Mouse (Mus musculus) thymus, postnatal 0 days (tissue): ENCODE results near the gene Cfap97d2. TPM values are rescaled to one million over a fixed set of nuclear protein-coding genes. Genes with fewer than 3 reads are reported as not detected.

Experiments used
- DNase-seq: peaks from one replicate; pipeline ENCODE4 v3.0.0-alpha.2; 2015; ENCODE audit warnings: low spot score
- polyA plus RNA-seq: library from polyadenylated mRNA; unstranded; fragments of >200 nt; fragmentation: Nextera tagmentation; extraction: Ambion mirVana; gene quantifications from 2 replicates; pipeline ENCODE4 v1.2.1, GENCODE M21; 2015

Gene Cfap97d2
- polyA plus RNA-seq, 1 experiment from 2014 or later: not detected

DNA sequence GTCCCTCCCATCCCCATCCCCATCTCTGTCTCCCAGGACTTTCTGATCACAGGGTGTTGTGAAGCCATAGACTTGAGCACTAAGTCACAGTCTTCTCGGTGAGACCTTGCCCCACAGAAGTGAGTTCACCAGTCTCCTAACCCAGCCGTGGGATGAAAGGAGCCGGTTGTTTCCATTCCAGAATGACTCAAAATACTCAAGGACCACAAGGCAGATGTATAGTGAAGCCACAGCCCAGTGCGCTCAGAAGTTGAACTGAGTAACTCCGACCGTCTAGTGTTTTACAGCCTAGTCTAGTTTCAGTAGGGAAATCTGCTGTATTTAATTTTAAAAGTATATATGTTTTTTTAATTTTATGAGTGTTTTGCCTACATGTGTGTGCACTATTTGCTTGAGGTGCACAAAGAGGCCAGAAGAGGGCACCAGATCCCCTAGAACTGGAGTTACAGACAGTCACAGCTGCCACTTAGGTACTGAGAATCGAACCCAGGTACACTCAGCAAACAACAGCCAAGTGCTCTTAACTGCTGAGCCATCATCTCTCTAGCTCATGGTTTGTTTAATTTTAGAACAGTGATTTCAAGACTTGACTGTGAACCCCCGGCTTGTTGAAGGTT, 18.5 kb upstream of the Cfap97d2 start:
- DNase-seq: peak; percentile 17

DNA sequence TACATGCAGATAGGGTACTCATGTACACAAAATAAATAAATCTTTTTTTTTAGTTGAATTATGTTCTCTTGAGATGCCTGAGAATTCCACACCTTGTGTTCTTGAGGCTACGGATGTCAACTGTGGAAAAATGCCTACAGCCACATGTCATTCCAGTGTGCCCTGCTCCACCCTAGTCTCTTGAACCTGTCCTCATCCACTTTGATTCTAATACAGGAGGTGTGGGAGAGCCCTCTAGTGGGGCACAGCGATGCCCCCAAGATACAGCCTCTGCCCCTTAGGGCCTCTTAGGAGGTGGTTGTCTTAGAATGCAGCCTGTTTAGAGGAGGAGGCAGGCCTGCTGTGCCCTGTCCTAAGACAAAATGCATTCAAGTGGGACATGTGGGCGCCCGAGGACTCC, 17.7 kb upstream of the Cfap97d2 start:
- peak; percentile 32 for DNase-seq

DNA sequence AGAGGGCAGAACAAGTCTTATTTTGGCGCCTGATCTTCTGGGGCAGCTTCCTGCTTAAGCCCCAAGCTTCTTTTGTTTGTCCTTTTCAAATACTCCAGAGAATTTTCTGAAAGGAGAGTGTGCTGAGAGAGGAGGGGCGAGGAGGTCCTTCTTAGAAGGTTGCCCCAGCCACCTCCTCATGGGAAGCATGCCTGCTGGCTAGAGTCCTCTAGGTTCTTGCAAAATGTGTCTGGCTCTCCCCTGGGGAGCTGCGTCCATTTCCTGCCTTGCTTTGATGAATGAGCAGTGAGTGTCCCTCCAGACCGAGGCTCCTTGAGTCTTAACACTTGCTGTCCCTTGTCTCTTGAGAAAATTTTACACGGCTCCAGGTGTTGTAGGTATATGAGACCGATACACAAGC, 17.2 kb upstream of the Cfap97d2 start:
- no peak for DNase-seq

DNA sequence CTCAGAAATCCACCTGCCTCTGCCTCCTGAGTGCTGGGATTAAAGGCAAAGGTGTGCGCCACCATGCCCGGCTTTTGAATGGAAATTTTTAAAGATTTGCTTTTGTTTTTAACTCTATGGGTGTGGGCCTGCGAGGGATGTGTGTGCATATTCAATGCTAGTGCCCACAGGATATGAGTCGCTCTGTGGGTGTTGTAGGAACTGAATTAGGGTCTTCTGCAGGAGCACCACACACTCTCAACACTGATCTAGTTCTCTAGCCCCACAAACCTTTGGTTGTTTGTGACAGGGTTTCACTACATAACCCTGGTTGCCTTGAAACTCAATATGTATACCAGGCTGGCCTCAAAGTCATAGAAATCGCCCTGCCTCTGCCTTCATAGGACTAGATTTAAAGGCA, 16.4 kb upstream of the Cfap97d2 start:
- no peak for DNase-seq

GRCm38 (mm10) chr8:13692302-13693066, 13.2 kb upstream of the Cfap97d2 start:
- no peak for DNase-seq

GRCm38 (mm10) chr8:13694735-13695134, 11.0 kb upstream of the Cfap97d2 start:
- DNase-seq: no peak

DNA sequence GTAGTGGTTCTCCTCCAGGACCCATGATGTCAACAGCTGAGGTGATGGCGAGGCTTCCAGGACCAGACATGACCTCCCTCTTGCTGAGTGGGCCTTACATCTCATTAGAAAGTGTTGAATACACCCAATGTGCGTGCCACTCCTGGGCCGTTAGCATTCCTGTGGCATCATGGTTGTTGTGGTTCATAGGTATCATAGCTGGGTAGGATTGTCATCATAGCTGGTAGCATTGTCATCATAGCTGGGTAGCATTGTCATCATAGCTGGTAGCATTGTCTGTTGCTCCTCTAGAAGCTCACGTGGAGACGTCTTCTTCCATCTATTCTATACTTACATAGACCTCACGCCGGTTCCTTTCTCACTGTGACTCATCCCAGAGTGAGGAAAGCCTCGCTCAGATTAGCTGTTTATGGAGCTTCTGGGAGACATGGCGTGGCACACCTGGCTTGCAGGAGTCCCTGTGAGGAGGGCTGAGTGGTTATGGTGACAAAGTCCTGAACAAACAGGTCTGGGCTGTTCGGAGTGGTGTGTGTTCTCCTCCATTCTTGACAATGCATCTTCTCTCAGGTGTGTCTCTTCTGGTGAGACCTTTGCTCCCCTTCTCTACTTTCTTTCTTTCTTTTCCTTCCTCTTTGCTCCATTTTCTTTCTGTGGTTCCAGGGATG, 10.4 kb upstream of the Cfap97d2 start:
- DNase-seq: no peak

GRCm38 (mm10) chr8:13696157-13696556, 9.5 kb upstream of the Cfap97d2 start:
- DNase-seq: no peak

DNA sequence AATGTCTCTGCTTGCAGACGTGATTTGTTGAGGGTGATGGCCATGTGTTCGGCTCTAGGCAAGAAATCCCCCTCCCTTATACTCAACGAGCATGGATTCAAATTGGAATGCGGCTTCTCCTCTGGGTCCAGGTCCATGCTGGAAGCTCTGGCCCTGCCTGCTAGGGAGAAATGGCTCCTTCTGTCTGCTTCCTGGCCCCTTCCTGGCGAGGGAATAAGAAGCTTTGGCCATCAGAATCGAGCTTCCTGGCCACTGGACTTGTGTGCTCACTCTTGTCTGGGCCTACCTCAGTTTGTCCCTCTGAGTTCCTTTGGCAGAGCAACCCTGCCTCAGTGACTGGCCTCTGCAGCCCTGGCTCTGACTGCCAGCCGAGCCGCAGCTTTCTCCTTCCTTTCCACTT, 8.5 kb upstream of the Cfap97d2 start:
- DNase-seq: no peak

GRCm38 (mm10) chr8:13697681-13698080, 8.0 kb upstream of the Cfap97d2 start:
- no peak for DNase-seq

GRCm38 (mm10) chr8:13698281-13698680, 7.4 kb upstream of the Cfap97d2 start:
- DNase-seq: no peak

- DNase-seq: no peak
These were observed 6.3 kb upstream of the Cfap97d2 start for GRCm38 (mm10) chr8:13699323-13699949.

DNA sequence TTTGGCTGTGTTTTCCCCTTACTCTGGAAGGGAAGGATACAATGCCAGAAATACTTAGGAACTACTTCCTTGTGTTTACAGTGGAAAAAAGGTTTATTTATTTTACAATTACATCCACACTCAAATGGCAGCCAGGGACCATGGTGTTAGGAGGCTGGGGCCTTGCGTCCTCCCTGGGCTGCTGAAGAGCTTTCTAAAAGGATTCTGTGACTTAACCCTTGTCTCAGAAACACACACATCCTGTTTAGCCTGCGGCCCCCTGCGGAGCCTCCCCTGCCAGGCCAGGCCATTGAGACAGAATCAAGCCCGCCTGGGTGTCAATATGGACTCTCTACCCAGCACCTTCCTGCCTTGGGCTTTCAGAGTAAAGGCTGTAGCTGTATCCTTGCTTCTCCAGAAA, 2.9 kb upstream of the Cfap97d2 start:
- DNase-seq: no peak

DNA sequence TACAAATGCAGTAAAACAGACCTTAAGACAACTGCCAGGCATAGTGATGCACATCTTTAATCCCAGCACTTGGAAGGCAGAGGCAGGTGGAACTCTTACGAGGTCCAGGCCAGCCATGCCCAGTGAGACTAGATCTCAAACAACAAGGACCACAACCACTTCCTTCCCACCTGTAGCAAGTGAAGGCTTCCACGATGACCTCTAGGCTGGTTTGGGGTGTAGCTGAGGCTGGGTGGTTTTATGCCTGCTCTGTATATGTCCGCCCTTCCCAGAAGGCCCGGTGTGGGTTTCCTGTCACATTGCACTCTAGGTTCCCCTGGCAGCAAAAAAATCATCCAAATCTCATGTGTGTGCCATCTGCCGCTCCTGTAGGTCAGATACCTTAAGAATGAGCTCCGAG, 1.9 kb upstream of the Cfap97d2 start:
- DNase-seq: no peak

DNA sequence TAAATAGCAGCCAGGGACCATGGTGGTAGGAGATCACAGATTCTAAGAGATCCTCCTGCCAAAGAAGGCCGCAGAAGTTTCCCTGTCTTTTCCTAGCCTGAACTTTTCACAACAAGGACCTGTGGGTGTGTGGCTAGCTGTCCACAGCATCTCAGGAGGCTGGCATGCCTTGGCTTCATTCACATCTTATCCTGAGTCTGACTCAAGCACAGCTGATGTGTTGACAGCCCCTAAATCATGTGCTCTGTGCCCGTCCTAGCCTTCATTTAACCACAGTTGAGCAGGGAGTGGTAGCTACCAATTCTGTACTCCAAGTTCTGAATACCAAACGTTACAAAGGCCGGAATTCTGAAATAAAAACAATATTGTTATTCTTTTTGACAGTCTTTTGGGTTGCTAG, 1.4 kb upstream of the Cfap97d2 start:
- DNase-seq: no peak

DNA sequence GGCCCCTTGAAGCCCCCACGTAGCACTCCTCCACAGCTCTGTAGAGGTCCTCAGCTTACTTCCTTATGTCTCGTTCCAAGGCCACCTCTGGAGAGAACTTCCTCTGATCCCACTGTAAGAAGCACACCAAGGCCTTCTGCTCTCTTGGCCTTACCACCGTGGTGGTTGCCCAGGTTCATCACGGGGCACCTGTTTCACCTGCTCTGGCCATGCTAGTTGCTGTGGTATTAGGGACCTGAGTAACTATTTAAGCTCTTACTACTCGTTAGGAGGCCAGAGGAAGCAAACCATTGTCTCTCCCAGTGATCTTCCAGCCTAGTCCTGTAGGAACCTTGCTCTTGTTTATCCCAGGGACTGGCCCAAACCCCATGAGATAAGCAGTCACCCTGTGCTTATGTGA, 1.2 kb downstream of the Cfap97d2 start:
- DNase-seq: no peak

DNA sequence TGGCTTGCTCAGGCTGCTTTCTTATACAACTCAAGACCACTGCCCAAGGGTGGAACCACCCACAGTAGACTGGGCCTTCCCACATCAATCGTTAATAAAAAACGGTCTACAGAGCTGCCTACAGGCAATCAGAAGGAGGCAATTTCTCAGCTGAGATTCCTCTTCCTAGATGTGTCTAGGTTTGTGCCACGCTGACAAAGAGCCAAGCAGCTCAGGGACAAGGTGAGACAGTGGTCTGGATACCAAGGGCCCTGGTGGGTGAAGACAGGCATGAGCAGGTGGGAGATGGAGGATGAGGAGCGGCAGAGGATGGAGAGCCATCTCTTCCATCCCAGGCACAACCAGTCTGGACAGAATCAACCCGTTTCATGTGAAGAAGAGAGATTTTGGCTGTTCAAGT, 2.8 kb downstream of the Cfap97d2 start:
- no peak for DNase-seq

- DNase-seq: no peak
These were observed 13.3 kb downstream of the Cfap97d2 start for GRCm38 (mm10) chr8:13718980-13719379.

- DNase-seq: peak; percentile 65
These were observed 20.0 kb downstream of the Cfap97d2 start for GRCm38 (mm10) chr8:13725722-13726121.

GRCm38 (mm10) chr8:13727469-13728094, 21.9 kb downstream of the Cfap97d2 start:
- no peak for DNase-seq

DNA sequence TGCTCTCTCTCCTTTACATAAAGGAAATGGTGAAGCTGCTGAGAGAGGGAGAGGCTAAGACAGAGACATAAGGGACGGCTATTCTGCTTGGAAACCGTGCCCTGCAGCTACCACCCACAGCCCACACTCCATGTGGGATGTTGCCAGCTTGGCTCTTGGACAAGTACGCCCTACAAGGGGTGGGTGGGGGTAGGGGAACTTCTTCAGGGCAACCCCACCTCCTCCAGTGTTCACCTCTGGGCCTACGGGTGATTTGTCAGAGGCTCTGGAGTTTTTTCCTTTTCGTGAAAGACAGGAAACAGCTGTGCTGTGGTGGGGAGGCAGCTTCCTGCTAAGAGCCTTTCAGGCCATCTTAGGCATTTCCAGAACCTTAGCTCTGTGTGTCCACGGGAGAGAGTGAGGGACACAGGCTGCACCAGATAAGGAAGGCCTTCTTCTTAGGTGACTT, 34.7 kb downstream of the Cfap97d2 start:
- peak; percentile 81 for DNase-seq
